Mouse (Mus musculus) left cerebral cortex, adult 2 months (tissue): ENCODE results near the gene Rgma. TPM values are rescaled to one million over a fixed set of nuclear protein-coding genes. Genes with fewer than 3 reads are reported as not detected.

Experiments
- DNase-seq, 2 experiments: peaks; one replicate each; pipeline ENCODE4 v3.0.0; 2021 to 2022; ENCODE audit warnings: low spot score in 2 of 2, mixed read lengths in 1 of 2; ENCODE audit errors: extremely low spot score in 1 of 2
- H3K27ac ChIP-seq: fragments of 200-600 bp; 2 replicates; pipeline ENCODE4 v1.8.1; 2022
- H3K4me3 ChIP-seq: fragments of 200-600 bp; 2 replicates; pipeline ENCODE4 v1.8.1; 2022
- CTCF ChIP-seq: fragments of 200-600 bp; IDR thresholded peaks from 2 replicates; pipeline ENCODE4 v1.8.1; 2022; ENCODE audit warnings: antibody characterized with exemption, mild to moderate bottlenecking, moderate library complexity
- intact Hi-C: fragments of 180-260 bp; cut with DNase I; formaldehyde crosslinking; loops from one replicate; pipeline ENCODE4 v1.15.1; 2025
- total RNA-seq, 2 experiments: library from RNA; stranded (reverse); gene quantifications; 2 replicates each; pipeline ENCODE4 v1.2.3; 2021

The Rgma gene
- total RNA-seq, 2 experiments from 2014 or later, result 52.3 to 54.6 TPM

GRCm38 (mm10) chr7:73403538-73403937 is 28.2 kb downstream of the Rgma start:
- H3K4me3 ChIP-seq, result no peak overlapping the region
- intact Hi-C loops, result no loop called here
- no peak for DNase-seq

GRCm38 (mm10) chr7:73405550-73405949 is 30.2 kb downstream of the Rgma start:
- TF ChIP-seq CTCF, result no peak
- Histone ChIP-seq H3K4me3 (no peak overlapping the region), H3K27ac (no peak overlapping the region)
- DNase-seq, result no peak
- intact Hi-C loops, result no loop called here

More at GRCm38 (mm10) chr7:73403538-73403937, 28.2 kb downstream of the Rgma start:
- no peak overlapping the region for H3K27ac ChIP-seq
- no peak for TF ChIP-seq CTCF

- Histone ChIP-seq H3K27ac (no peak overlapping the region), H3K4me3 (no peak overlapping the region)
- TF ChIP-seq CTCF, result no peak
- intact Hi-C loops, result no loop called here
- DNase-seq, result no peak
Measured at GRCm38 (mm10) chr7:73411523-73411922, 36.2 kb downstream of the Rgma start.

DNA sequence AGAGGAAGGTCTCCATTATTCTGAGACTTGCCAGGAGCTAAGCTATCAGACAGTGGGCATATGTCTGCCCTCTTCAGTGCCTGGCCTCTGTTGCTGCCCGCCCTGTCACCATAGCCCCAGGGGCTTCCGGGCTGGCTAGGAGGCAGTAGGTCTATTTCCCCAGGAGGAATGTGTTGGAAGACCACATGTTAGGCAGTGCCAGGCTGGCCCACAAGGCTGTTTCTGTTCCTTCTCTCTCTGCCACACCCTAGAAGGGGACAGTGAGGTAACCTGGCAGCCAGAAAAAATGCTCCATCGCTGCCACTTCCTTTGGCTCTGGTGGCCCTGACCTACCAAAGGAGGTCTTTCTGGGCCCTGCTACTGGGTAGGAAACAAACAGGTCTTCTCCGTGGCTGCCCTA is 36.7 kb downstream of the Rgma start:
- no peak overlapping the region for H3K27ac ChIP-seq
- intact Hi-C loops, result no loop called here
- no peak overlapping the region for H3K4me3 ChIP-seq
- DNase-seq, result no peak
- no peak for TF ChIP-seq CTCF

DNA sequence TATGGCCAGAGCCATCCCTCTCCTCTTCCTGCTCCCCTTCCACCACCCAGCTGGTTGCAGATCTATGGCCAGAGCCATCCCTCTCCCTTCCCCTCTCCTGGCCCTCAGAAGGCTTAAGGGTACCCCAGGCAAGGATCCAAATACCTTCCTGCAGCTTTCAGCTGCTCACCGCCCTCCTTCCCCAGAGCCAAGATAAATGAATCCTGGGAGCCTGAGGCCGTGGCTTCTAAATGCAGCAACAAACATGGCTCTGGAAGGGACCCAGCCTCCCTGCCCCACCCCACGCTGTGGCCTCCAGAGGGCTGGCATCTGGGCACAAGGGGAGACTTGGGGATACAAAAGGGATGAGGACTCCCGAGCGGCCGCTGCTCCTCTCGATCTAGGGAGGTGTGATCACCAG is 37.1 kb downstream of the Rgma start:
- no peak for TF ChIP-seq CTCF
- no peak overlapping the region for H3K27ac ChIP-seq
- intact Hi-C loops, result no loop called here

GRCm38 (mm10) chr7:73414192-73414591 is 38.9 kb downstream of the Rgma start:
- no peak overlapping the region for H3K27ac ChIP-seq
- peak in 1 of 2 experiments; percentile 9 for DNase-seq
- intact Hi-C loops, result no loop called here

More for the DNA sequence above, 37.1 kb downstream of the Rgma start:
- H3K4me3 ChIP-seq, result no peak overlapping the region
- DNase-seq, result peak in 1 of 2 experiments; percentile 14

GRCm38 (mm10) chr7:73419375-73419774 is 44.1 kb downstream of the Rgma start:
- intact Hi-C loops, result loop anchor here (1.0 kb wide), 1 partner anchor 19 kb away; no protein-coding TSS in a partner anchor
- Histone ChIP-seq H3K27ac (no peak overlapping the region), H3K4me3 (no peak overlapping the region)
- no peak for DNase-seq
- TF ChIP-seq CTCF, result peak; percentile 10; the same call in 1 of the 2 replicates

More at GRCm38 (mm10) chr7:73414192-73414591, 38.9 kb downstream of the Rgma start:
- no peak overlapping the region for H3K4me3 ChIP-seq
- TF ChIP-seq CTCF, result no peak

- DNase-seq, result no peak
- H3K27ac ChIP-seq, result no peak overlapping the region
- intact Hi-C loops, result loop anchor here (5.0 kb wide), 1 partner anchor 394 kb away; no protein-coding TSS in a partner anchor
- no peak for TF ChIP-seq CTCF
- H3K4me3 ChIP-seq, result no peak overlapping the region
Measured at GRCm38 (mm10) chr7:73420827-73421226, 45.5 kb downstream of the Rgma start.

- Histone ChIP-seq H3K4me3 (no peak overlapping the region), H3K27ac (no peak overlapping the region)
- no peak for TF ChIP-seq CTCF
- intact Hi-C loops, result loop anchor here (1.0 to 5.0 kb wide), 2 partner anchors 394 to 1021 kb away; no protein-coding TSS in a partner anchor
- no peak for DNase-seq
Measured at GRCm38 (mm10) chr7:73421278-73422015, 46.1 kb downstream of the Rgma start.

DNA sequence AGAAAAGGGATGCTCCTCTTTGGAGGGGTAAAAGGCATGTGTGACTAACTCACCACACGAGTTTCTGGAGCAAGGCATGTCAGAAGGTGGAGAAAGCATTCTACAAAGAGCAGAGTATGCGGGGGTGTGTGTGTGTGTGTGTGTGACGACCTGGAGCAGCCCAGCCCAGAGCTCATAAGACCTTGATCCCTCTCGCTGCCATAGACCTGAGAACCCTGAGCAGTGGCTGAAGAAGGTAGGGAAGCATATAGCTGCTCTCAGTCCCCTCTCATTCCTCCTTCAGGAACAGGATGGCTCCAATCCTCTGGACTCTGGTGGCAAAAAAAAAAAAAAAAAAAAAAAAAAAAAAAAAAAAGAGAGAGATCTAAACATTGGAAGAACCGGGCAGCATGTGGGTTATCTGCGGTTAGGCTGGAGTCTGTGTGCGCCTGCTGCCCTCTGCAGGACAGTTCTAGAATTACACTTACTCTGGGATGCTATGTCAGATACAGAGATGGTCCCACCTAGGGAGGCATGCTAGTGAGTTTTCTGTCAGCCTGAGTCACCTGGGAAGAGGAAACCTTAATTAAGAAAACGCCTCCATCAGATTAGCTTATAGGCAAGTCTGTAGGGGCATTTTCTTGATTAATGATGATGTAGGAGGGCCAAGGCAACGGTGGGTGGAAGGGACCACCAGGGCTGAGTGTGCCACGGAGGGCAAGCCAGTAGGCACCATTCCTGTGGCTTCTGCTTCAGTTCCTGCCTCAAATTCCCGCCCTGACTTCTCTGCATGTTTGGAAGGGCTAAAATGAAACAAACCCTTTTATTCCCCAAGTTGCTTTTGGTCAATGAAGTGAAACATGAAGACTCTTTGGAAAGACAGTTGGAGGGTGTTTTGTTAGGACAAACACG is 47.2 kb downstream of the Rgma start:
- intact Hi-C loops, result loop anchor here (1.0 to 5.0 kb wide), 2 partner anchors 395 to 1022 kb away; no protein-coding TSS in a partner anchor
- Histone ChIP-seq H3K4me3 (no peak overlapping the region), H3K27ac (peak overlapping the region; percentile 64; the same call in 1 of the 2 replicates)
- peak; percentile 86 to 89 for DNase-seq
- TF ChIP-seq CTCF, result peak; percentile 87

- DNase-seq, result peak in 1 of 2 experiments; percentile 59
- Histone ChIP-seq H3K27ac (peak overlapping the region; percentile 64), H3K4me3 (no peak overlapping the region)
- TF ChIP-seq CTCF, result no peak
- intact Hi-C loops, result loop anchor here (5.0 kb wide), 1 partner anchor 396 kb away; no protein-coding TSS in a partner anchor
Measured at GRCm38 (mm10) chr7:73423236-73423635, 47.9 kb downstream of the Rgma start.
